Mouse (Mus musculus): ENCODE results near the gene Mettl23.
A peak's percentile ranks its signal among the peaks of the same experiment; 100 is the strongest.
"Not testable (repeated sequence)": the region's sequence is repeated elsewhere in the genome, so short reads cannot be mapped to it uniquely, and the experiment has no call there.

Mettl23 gene

GRCm38 (mm10) chr11:116818722-116819121 lies 24.4 kb upstream of the Mettl23 start:
- DNase-seq (ENCODE audit: extremely low spot score, low spot score): no peak

GRCm38 (mm10) chr11:116819932-116820593 lies 23.0 kb upstream of the Mettl23 start:
- DNase-seq (ENCODE audit: extremely low spot score, low spot score): no peak

GRCm38 (mm10) chr11:116821057-116821940 lies 21.8 kb upstream of the Mettl23 start:
- no peak for DNase-seq (ENCODE audit: extremely low spot score, low spot score)

- no peak for DNase-seq (ENCODE audit: extremely low spot score, low spot score)
These were observed 20.9 kb upstream of the Mettl23 start for GRCm38 (mm10) chr11:116822215-116822614.

- no peak for DNase-seq (ENCODE audit: extremely low spot score, low spot score)
These were observed 20.5 kb upstream of the Mettl23 start for GRCm38 (mm10) chr11:116822626-116823025.

GRCm38 (mm10) chr11:116823255-116823654 lies 19.8 kb upstream of the Mettl23 start:
- no peak for DNase-seq (ENCODE audit: extremely low spot score, low spot score)

GRCm38 (mm10) chr11:116823885-116824284 lies 19.2 kb upstream of the Mettl23 start:
- DNase-seq (ENCODE audit: extremely low spot score, low spot score): not testable (repeated sequence)

- DNase-seq (ENCODE audit: extremely low spot score, low spot score): peak; percentile 23
These were observed 17.8 kb upstream of the Mettl23 start for GRCm38 (mm10) chr11:116825230-116825629.

GRCm38 (mm10) chr11:116826550-116827504 lies 16.3 kb upstream of the Mettl23 start:
- DNase-seq (ENCODE audit: extremely low spot score, low spot score): peak; percentile 49

- DNase-seq (ENCODE audit: extremely low spot score, low spot score): peak; percentile 85
These were observed 15.4 kb upstream of the Mettl23 start, which contains the start of gene Mxra7 for GRCm38 (mm10) chr11:116827534-116828165. Gene Mxra7 (minus strand): TSS chr11:116828046.

GRCm38 (mm10) chr11:116832172-116832685 lies 10.8 kb upstream of the Mettl23 start:
- no peak for DNase-seq (ENCODE audit: extremely low spot score, low spot score)

- no peak for DNase-seq (ENCODE audit: extremely low spot score, low spot score)
These were observed 8.1 kb upstream of the Mettl23 start for GRCm38 (mm10) chr11:116834954-116835353.

GRCm38 (mm10) chr11:116836283-116836682 lies 6.8 kb upstream of the Mettl23 start:
- DNase-seq (ENCODE audit: extremely low spot score, low spot score): no peak

GRCm38 (mm10) chr11:116837441-116837840 lies 5.6 kb upstream of the Mettl23 start:
- no peak for DNase-seq (ENCODE audit: extremely low spot score, low spot score)

GRCm38 (mm10) chr11:116838936-116839335 lies 4.1 kb upstream of the Mettl23 start:
- DNase-seq (ENCODE audit: extremely low spot score, low spot score): no peak

- DNase-seq (ENCODE audit: extremely low spot score, low spot score): no peak
These were observed 3.5 kb upstream of the Mettl23 start for GRCm38 (mm10) chr11:116839601-116840000.

GRCm38 (mm10) chr11:116840748-116841147 lies 2.3 kb upstream of the Mettl23 start:
- DNase-seq (ENCODE audit: extremely low spot score, low spot score): no peak

- DNase-seq (ENCODE audit: extremely low spot score, low spot score): peak; percentile 72
These were observed 382 bp upstream of the Mettl23 start for GRCm38 (mm10) chr11:116842531-116843260.

- DNase-seq (ENCODE audit: extremely low spot score, low spot score): no peak
These were observed 3.6 kb downstream of the Mettl23 start for GRCm38 (mm10) chr11:116846593-116847181.
